Mouse (Mus musculus): ENCODE results near the gene Dpf3. TPM values are rescaled to one million over a fixed set of nuclear protein-coding genes. Genes with fewer than 3 reads are reported as not detected.

The Dpf3 gene
- polyA plus RNA-seq, 1 experiment from 2014 or later = 4.2 TPM

DNA sequence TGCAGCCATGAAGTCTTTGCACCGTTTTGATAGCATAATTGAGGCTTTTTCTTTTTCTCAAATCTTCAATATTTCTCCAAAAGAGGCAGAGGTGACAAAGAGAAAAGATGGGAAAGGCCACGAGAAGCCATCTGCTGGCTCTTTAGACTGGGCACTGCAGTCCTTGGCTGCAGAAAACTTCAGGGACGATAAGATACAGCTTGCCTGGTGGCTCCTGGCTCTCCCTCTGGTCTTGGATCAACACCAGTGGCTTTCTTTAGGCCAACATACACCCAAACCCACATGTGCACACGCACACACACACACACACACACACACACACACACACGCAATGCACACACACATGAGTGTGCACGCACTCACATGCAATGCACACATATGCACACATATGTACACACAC lies 278.7 kb downstream of the Dpf3 start:
- WGBS = 66% methylated on average over 6 of the region's 6 CpGs
- Histone ChIP-seq H3K9me3 (replicated peaks; ENCODE audit: control insufficient read depth, low read length) (no peaks in the 10 kb centered on the region), H3K4me1 (ENCODE audit: control insufficient read depth, insufficient read depth, low read length) (peaks cover 8% of the 10 kb centered on the region), H3K27me3 (ENCODE audit: control insufficient read depth, insufficient read depth, low read length) (no peaks in the 10 kb centered on the region), H3K36me3 (ENCODE audit: control insufficient read depth, insufficient read depth, low read length) (no peaks in the 10 kb centered on the region), H3K4me2 (ENCODE audit: low read depth, low read length) (no peak overlapping the region), H3K27ac (ENCODE audit: low read length) (no peak overlapping the region), H3K9ac (ENCODE audit: low read length) (no peak overlapping the region), H3K4me3 (replicated peaks; ENCODE audit: low read length) (no peak overlapping the region)
- no peak for ATAC-seq (ENCODE audit: insufficient read depth, low FRiP score)

DNA sequence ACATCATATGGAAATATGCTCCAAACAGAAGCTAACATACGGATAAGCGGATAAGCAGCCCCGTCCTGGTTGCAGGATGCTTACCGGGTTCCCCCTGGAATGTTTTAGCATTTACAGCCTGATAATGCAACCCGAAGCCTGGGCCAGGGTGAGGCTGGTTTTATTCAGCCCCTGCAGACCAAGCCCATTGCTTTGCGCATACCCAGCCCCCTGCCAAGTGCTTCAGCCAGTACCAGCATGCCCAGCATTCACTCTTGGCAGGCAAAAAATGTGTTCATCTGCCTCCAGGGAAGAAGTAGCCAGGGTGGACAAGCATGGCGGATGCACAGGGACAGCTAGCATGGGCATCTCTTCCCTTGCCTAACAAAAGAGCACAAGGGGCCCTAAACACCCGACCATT lies 279.5 kb downstream of the Dpf3 start:
- Histone ChIP-seq H3K4me3 (replicated peaks; ENCODE audit: low read length) (no peak overlapping the region), H3K4me1 (ENCODE audit: control insufficient read depth, insufficient read depth, low read length) (peaks cover 8% of the 10 kb centered on the region), H3K36me3 (ENCODE audit: control insufficient read depth, insufficient read depth, low read length) (no peaks in the 10 kb centered on the region), H3K9me3 (replicated peaks; ENCODE audit: control insufficient read depth, low read length) (no peaks in the 10 kb centered on the region), H3K4me2 (ENCODE audit: low read depth, low read length) (no peak overlapping the region), H3K9ac (ENCODE audit: low read length) (no peak overlapping the region), H3K27ac (ENCODE audit: low read length) (no peak overlapping the region), H3K27me3 (ENCODE audit: control insufficient read depth, insufficient read depth, low read length) (no peaks in the 10 kb centered on the region)
- WGBS = 60% methylated on average over 8 of the region's 8 CpGs
- ATAC-seq (ENCODE audit: insufficient read depth, low FRiP score) = no peak

DNA sequence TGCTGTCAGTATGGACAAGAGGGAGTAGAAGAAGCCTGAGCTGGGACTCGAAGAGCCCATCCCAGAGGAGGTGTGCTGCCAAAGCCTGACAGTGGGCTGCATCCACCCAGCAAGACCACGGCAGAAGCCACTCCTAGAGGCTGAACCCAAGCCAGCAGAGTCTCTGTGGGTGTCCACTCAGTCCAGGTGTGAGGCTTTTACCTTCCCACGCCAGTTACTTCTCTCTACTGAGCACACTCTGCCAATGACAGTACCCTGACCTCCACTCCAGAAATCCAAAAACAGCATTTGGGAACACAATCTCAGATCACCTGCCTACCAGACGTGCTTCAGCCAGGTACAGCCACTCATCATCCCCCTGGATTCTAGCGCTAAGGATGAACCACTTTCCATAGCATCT lies 280.0 kb downstream of the Dpf3 start:
- no peak overlapping the region for H3K27ac ChIP-seq (ENCODE audit: low read length)
- no peak overlapping the region for H3K4me2 ChIP-seq (ENCODE audit: low read depth, low read length)
- ATAC-seq (ENCODE audit: insufficient read depth, low FRiP score) = no peak
- no peaks in the 10 kb centered on the region for H3K9me3 ChIP-seq (replicated peaks; ENCODE audit: control insufficient read depth, low read length)
- WGBS = 59% methylated on average over 5 of the region's 5 CpGs
- H3K27me3 ChIP-seq (ENCODE audit: control insufficient read depth, insufficient read depth, low read length) = no peaks in the 10 kb centered on the region
- no peak overlapping the region for H3K4me3 ChIP-seq (replicated peaks; ENCODE audit: low read length)
- H3K36me3 ChIP-seq (ENCODE audit: control insufficient read depth, insufficient read depth, low read length) = no peaks in the 10 kb centered on the region
- peaks cover 8% of the 10 kb centered on the region for H3K4me1 ChIP-seq (ENCODE audit: control insufficient read depth, insufficient read depth, low read length)
- no peak overlapping the region for H3K9ac ChIP-seq (ENCODE audit: low read length)

DNA sequence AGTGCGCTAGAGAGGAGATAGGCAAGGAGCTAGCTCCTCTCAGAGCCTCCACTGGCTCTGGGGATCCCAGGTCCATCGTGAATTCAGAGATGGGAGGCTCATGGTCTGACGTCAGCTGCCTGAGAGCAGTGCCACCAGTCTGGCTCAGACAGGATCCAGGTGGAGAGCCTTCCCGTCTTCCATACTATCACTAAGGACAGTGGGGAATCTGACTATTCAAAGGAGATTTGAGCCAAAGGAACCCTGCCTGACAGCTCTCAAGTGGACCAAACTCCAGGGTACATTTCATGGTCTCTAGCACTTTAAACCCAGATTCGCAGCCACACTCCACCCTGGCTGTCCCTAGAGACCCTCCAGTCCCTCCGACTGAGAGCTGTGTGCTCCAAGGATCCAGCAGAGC lies 280.6 kb downstream of the Dpf3 start:
- no peaks in the 10 kb centered on the region for H3K9me3 ChIP-seq (replicated peaks; ENCODE audit: control insufficient read depth, low read length)
- H3K4me3 ChIP-seq (replicated peaks; ENCODE audit: low read length) = no peak overlapping the region
- WGBS = 63% methylated on average over 6 of the region's 6 CpGs
- H3K4me1 ChIP-seq (ENCODE audit: control insufficient read depth, insufficient read depth, low read length) = peaks cover 8% of the 10 kb centered on the region
- H3K27me3 ChIP-seq (ENCODE audit: control insufficient read depth, insufficient read depth, low read length) = no peaks in the 10 kb centered on the region
- H3K27ac ChIP-seq (ENCODE audit: low read length) = no peak overlapping the region
- ATAC-seq (ENCODE audit: insufficient read depth, low FRiP score) = no peak
- no peak overlapping the region for H3K4me2 ChIP-seq (ENCODE audit: low read depth, low read length)
- H3K36me3 ChIP-seq (ENCODE audit: control insufficient read depth, insufficient read depth, low read length) = no peaks in the 10 kb centered on the region
- no peak overlapping the region for H3K9ac ChIP-seq (ENCODE audit: low read length)

DNA sequence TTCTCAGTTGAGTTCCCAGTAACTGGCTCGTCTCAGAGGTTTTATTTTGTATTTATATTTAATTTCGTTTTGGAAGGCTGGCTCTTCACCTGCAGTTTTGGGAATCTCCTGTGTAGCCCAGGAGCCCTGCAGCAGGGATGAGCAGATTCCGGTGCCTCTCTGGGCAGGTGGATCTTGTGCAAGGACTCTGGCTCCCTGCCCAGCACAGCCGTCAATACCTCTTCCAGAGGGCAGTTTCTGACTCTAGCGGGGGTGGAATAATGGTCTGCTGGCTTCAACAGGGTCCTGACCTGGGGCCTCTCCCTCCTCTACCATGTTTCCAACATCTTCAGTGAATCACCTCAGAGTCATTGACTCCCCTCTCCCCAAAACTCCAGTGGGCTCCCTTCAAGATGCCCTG lies 283.2 kb downstream of the Dpf3 start:
- no peak overlapping the region for H3K27ac ChIP-seq (ENCODE audit: low read length)
- no peaks in the 10 kb centered on the region for H3K36me3 ChIP-seq (ENCODE audit: control insufficient read depth, insufficient read depth, low read length)
- no peak overlapping the region for H3K9ac ChIP-seq (ENCODE audit: low read length)
- no peak overlapping the region for H3K4me2 ChIP-seq (ENCODE audit: low read depth, low read length)
- ATAC-seq (ENCODE audit: insufficient read depth, low FRiP score) = no peak
- peaks cover 4% of the 10 kb centered on the region; the same call in 1 of the 2 replicates for H3K4me1 ChIP-seq (ENCODE audit: control insufficient read depth, insufficient read depth, low read length)
- no peak overlapping the region for H3K4me3 ChIP-seq (replicated peaks; ENCODE audit: low read length)
- no peaks in the 10 kb centered on the region for H3K27me3 ChIP-seq (ENCODE audit: control insufficient read depth, insufficient read depth, low read length)
- 59% methylated on average over 5 of the region's 5 CpGs for WGBS
- H3K9me3 ChIP-seq (replicated peaks; ENCODE audit: control insufficient read depth, low read length) = no peaks in the 10 kb centered on the region

DNA sequence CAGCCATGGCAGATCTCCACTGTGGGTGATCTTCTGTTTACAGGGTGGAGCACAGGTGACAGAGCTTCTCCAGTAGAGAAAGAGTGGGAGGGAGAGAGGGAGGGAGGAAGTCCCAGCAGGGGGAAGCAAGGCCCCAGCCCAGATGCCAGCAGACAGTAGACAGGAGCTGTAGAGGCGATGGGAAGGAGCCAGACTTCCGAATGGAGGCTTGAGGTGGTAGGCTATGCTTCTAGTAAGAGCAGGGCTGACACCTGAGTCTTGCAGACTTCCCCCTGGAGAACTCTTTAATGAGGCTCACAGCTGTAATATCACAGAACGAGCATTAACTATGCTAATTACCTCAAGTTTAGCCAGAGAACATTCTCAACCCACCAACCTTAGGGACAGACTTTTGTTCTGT lies 285.8 kb downstream of the Dpf3 start:
- Histone ChIP-seq H3K9ac (ENCODE audit: low read length) (no peak overlapping the region), H3K4me2 (ENCODE audit: low read depth, low read length) (no peak overlapping the region), H3K36me3 (ENCODE audit: control insufficient read depth, insufficient read depth, low read length) (no peaks in the 10 kb centered on the region), H3K27ac (ENCODE audit: low read length) (no peak overlapping the region), H3K27me3 (ENCODE audit: control insufficient read depth, insufficient read depth, low read length) (no peaks in the 10 kb centered on the region), H3K4me3 (replicated peaks; ENCODE audit: low read length) (no peak overlapping the region), H3K4me1 (ENCODE audit: control insufficient read depth, insufficient read depth, low read length) (no peaks in the 10 kb centered on the region), H3K9me3 (replicated peaks; ENCODE audit: control insufficient read depth, low read length) (no peaks in the 10 kb centered on the region)
- 27% methylated on average over 3 of the region's 3 CpGs for WGBS
- no peak for ATAC-seq (ENCODE audit: insufficient read depth, low FRiP score)

DNA sequence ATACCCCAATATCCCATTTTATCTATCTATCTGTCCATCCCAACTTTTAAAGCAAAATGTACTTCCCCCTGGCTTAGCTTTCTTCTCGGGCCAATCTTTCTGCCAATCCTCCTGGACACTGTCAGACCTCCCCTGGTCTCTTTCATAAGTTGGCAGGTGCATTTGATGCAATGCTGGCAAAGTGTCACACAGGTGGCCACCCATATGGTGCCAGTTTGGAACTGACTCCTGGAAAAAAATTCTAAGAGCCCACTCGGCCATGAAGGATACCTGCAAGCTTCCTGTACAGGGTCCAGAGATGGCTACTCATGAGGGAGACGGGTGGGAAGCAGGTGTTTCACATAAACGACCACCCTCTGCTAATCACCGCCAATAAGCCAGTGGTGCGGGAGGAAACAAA lies 307.0 kb downstream of the Dpf3 start:
- WGBS = 76% methylated on average over 6 of the region's 6 CpGs
- Histone ChIP-seq H3K4me3 (replicated peaks; ENCODE audit: low read length) (no peak overlapping the region), H3K9me3 (replicated peaks; ENCODE audit: control insufficient read depth, low read length) (no peaks in the 10 kb centered on the region), H3K4me2 (ENCODE audit: low read depth, low read length) (no peak overlapping the region), H3K27ac (ENCODE audit: low read length) (no peak overlapping the region), H3K27me3 (ENCODE audit: control insufficient read depth, insufficient read depth, low read length) (no peaks in the 10 kb centered on the region), H3K4me1 (ENCODE audit: control insufficient read depth, insufficient read depth, low read length) (no peaks in the 10 kb centered on the region), H3K9ac (ENCODE audit: low read length) (no peak overlapping the region), H3K36me3 (ENCODE audit: control insufficient read depth, insufficient read depth, low read length) (no peaks in the 10 kb centered on the region)
- no peak for ATAC-seq (ENCODE audit: insufficient read depth, low FRiP score)

DNA sequence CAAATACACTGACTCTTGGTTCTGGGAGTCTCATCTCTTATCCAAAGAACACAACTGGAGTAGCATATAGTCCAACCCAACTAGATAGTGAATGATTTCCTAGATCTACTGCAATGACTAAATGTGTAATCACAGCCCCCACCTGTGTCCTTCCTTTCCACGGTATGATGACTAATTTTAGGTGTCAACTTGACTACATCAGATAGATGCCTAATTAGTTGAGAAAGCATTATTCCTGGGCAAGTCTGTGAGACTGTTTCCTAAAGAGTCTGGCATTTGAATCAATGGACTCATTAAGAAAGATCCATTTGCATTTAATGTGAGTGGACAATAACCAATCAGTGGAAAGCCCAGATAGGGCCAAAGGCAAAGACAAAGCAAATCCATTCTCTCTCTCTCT lies 307.7 kb downstream of the Dpf3 start:
- Histone ChIP-seq H3K4me1 (ENCODE audit: control insufficient read depth, insufficient read depth, low read length) (no peaks in the 10 kb centered on the region), H3K27ac (ENCODE audit: low read length) (no peak overlapping the region), H3K9ac (ENCODE audit: low read length) (no peak overlapping the region), H3K4me2 (ENCODE audit: low read depth, low read length) (no peak overlapping the region), H3K9me3 (replicated peaks; ENCODE audit: control insufficient read depth, low read length) (no peaks in the 10 kb centered on the region), H3K36me3 (ENCODE audit: control insufficient read depth, insufficient read depth, low read length) (no peaks in the 10 kb centered on the region), H3K27me3 (ENCODE audit: control insufficient read depth, insufficient read depth, low read length) (no peaks in the 10 kb centered on the region), H3K4me3 (replicated peaks; ENCODE audit: low read length) (no peak overlapping the region)
- ATAC-seq (ENCODE audit: insufficient read depth, low FRiP score) = no peak
- 68% methylated on average over 1 of the region's 1 CpGs for WGBS

DNA sequence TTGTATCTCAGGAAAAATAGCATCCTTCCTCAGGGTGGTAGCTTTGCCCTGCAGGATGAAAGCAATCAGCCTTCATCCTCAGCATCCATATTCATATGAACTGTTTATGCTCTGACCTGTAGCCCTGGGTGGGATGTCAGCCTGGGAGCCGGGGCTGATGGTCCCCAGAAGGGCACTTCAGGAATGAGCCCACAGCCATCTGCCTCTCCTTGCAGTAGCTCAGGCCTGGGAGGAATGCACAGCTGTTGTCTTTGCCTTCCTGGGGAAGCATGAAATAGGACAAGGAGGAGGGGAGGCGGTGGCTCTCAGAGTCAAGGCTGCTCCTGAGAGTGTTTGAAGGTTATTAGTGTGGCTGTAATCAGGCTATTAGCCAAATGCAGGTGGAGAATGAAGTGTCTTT lies 308.7 kb downstream of the Dpf3 start:
- H3K4me2 ChIP-seq (ENCODE audit: low read depth, low read length) = no peak overlapping the region

More for the DNA sequence above, 308.7 kb downstream of the Dpf3 start:
- no peak overlapping the region for H3K27ac ChIP-seq (ENCODE audit: low read length)
- H3K9me3 ChIP-seq (replicated peaks; ENCODE audit: control insufficient read depth, low read length) = no peaks in the 10 kb centered on the region
- H3K4me3 ChIP-seq (replicated peaks; ENCODE audit: low read length) = no peak overlapping the region
- ATAC-seq (ENCODE audit: insufficient read depth, low FRiP score) = no peak
- H3K36me3 ChIP-seq (ENCODE audit: control insufficient read depth, insufficient read depth, low read length) = no peaks in the 10 kb centered on the region
- H3K27me3 ChIP-seq (ENCODE audit: control insufficient read depth, insufficient read depth, low read length) = no peaks in the 10 kb centered on the region
- H3K9ac ChIP-seq (ENCODE audit: low read length) = no peak overlapping the region
- no peaks in the 10 kb centered on the region for H3K4me1 ChIP-seq (ENCODE audit: control insufficient read depth, insufficient read depth, low read length)
- WGBS = 60% methylated on average over 2 of the region's 2 CpGs

Measured in stomach, embryonic 16.5 days (tissue).